Mouse (Mus musculus) ovary, adult 10 weeks (tissue): ENCODE results near the gene Nmd3. TPM values are rescaled to one million over a fixed set of nuclear protein-coding genes. Genes with fewer than 3 reads are reported as not detected.

Experiments
- polyA plus RNA-seq: library from polyadenylated mRNA; stranded (reverse); fragments of 350-450 nt; fragmentation: Illumina TruSeq; extraction: RNeasy Lipid Tissue Mini Kit (QIAGEN cat#74804); gene quantifications from one replicate; pipeline ENCODE4 v1.2.3, GENCODE M21; 2014

The Nmd3 gene
- 214 TPM for polyA plus RNA-seq

GRCm38 (mm10) chr3:69721814-69722186 is at the start of gene Nmd3:
Gene Nmd3, plus strand, starts transcription at chr3:69721985.

Other genes with a start within 250 kb of the Nmd3 start
- gene B3galnt1, start 123.0 kb upstream of the Nmd3 start, polyA plus RNA-seq: 101 TPM
- gene Sptssb, start 138.0 kb downstream of the Nmd3 start, polyA plus RNA-seq: 0.60 TPM